Mouse (Mus musculus): ENCODE results near the gene Rasl10a. TPM values are rescaled to one million over a fixed set of nuclear protein-coding genes. Genes with fewer than 3 reads are reported as not detected.

The Rasl10a gene
- polyA plus RNA-seq, 1 experiment from 2014 or later = 0.68 TPM

GRCm38 (mm10) chr11:5098035-5098735 lies 40.3 kb downstream of the Rasl10a start:
- Histone ChIP-seq H3K4me1 (replicated peaks) (peaks cover 23% of the 10 kb centered on the region), H3K9ac (peak overlapping the region; percentile 99), H3K4me3 (replicated peaks) (peak overlapping the region; percentile 99), H3K9me3 (no peaks in the 10 kb centered on the region), H3K27ac (peak overlapping the region; percentile 96), H3K36me3 (no peaks in the 10 kb centered on the region), H3K4me2 (replicated peaks) (peak overlapping the region; percentile 74), H3K27me3 (replicated peaks) (no peaks in the 10 kb centered on the region)
- ATAC-seq = no peak
- under 1% methylated on average over 44 of the region's 44 CpGs for WGBS

GRCm38 (mm10) chr11:5098736-5099542 lies 41.0 kb downstream of the Rasl10a start, which contains the start of the genes Rhbdd3 and Ewsr1:
Gene Rhbdd3, plus strand, starts transcription at chr11:5098926.
Gene Ewsr1, minus strand, starts transcription at chr11:5099266.
- Histone ChIP-seq H3K9me3 (no peaks in the 10 kb centered on the region), H3K4me1 (replicated peaks) (peaks cover 23% of the 10 kb centered on the region), H3K27ac (peak within 1 kb of the TSS; percentile 96), H3K27me3 (replicated peaks) (no peaks in the 10 kb centered on the region), H3K36me3 (peaks cover under 1% of the 10 kb centered on the region; the same call in 1 of the 2 replicates), H3K4me2 (replicated peaks) (peak within 1 kb of the TSS; percentile 81), H3K4me3 (replicated peaks) (peak within 1 kb of the TSS; percentile 99), H3K9ac (peak within 1 kb of the TSS; percentile 99)
- under 1% methylated on average over 91 of the region's 92 CpGs for WGBS
- peak; percentile 91 for ATAC-seq

- peak overlapping the region; percentile 96 for H3K27ac ChIP-seq
- H3K27me3 ChIP-seq (replicated peaks) = no peaks in the 10 kb centered on the region
- peak; percentile 82 for ATAC-seq
- peaks cover 6% of the 10 kb centered on the region for H3K36me3 ChIP-seq
- H3K9ac ChIP-seq = peak overlapping the region; percentile 99
- WGBS = under 1% methylated on average over 31 of the region's 31 CpGs
- peaks cover 23% of the 10 kb centered on the region for H3K4me1 ChIP-seq (replicated peaks)
- peak overlapping the region; percentile 99 for H3K4me3 ChIP-seq (replicated peaks)
- peak overlapping the region; percentile 81 for H3K4me2 ChIP-seq (replicated peaks)
- no peaks in the 10 kb centered on the region for H3K9me3 ChIP-seq
Observed at GRCm38 (mm10) chr11:5099576-5100183, 41.8 kb downstream of the Rasl10a start.

GRCm38 (mm10) chr11:5100283-5100682 lies 42.4 kb downstream of the Rasl10a start:
- WGBS = 2% methylated on average over 7 of the region's 7 CpGs
- peak overlapping the region; percentile 99 for H3K4me3 ChIP-seq (replicated peaks)
- peak overlapping the region; percentile 99 for H3K9ac ChIP-seq
- H3K36me3 ChIP-seq = peaks cover 6% of the 10 kb centered on the region
- no peaks in the 10 kb centered on the region for H3K9me3 ChIP-seq
- no peak for ATAC-seq
- peak overlapping the region; percentile 96 for H3K27ac ChIP-seq
- peak overlapping the region; percentile 81 for H3K4me2 ChIP-seq (replicated peaks)
- no peaks in the 10 kb centered on the region for H3K27me3 ChIP-seq (replicated peaks)
- peaks cover 23% of the 10 kb centered on the region for H3K4me1 ChIP-seq (replicated peaks)

GRCm38 (mm10) chr11:5100801-5101200 lies 42.9 kb downstream of the Rasl10a start:
- H3K36me3 ChIP-seq = peaks cover 9% of the 10 kb centered on the region
- 38% methylated on average over 5 of the region's 5 CpGs for WGBS
- H3K27me3 ChIP-seq (replicated peaks) = no peaks in the 10 kb centered on the region
- H3K4me3 ChIP-seq (replicated peaks) = peak overlapping the region; percentile 99; the same call in 1 of the 2 replicates
- H3K9me3 ChIP-seq = no peaks in the 10 kb centered on the region
- peak overlapping the region; percentile 81 for H3K4me2 ChIP-seq (replicated peaks)
- H3K27ac ChIP-seq = no peak overlapping the region
- peak overlapping the region; percentile 99; the same call in 1 of the 2 replicates for H3K9ac ChIP-seq
- ATAC-seq = no peak
- peaks cover 22% of the 10 kb centered on the region for H3K4me1 ChIP-seq (replicated peaks)

GRCm38 (mm10) chr11:5101641-5102040 lies 43.7 kb downstream of the Rasl10a start:
- H3K36me3 ChIP-seq = peaks cover 9% of the 10 kb centered on the region
- peak overlapping the region; percentile 81; the same call in 1 of the 2 replicates for H3K4me2 ChIP-seq (replicated peaks)
- no peak for ATAC-seq
- peaks cover 15% of the 10 kb centered on the region for H3K4me1 ChIP-seq (replicated peaks)
- 0 out of 2 replicates have a peak overlapping the region, but pooled peaks have one; percentile 32 for H3K27ac ChIP-seq
- no peaks in the 10 kb centered on the region for H3K27me3 ChIP-seq (replicated peaks)
- no peaks in the 10 kb centered on the region for H3K9me3 ChIP-seq
- no peak overlapping the region for H3K4me3 ChIP-seq (replicated peaks)
- WGBS = 78% methylated on average over 6 of the region's 6 CpGs
- H3K9ac ChIP-seq = peak overlapping the region; percentile 99; the same call in 1 of the 2 replicates

- ATAC-seq = no peak
- Histone ChIP-seq H3K4me3 (replicated peaks) (no peak overlapping the region), H3K9me3 (no peaks in the 10 kb centered on the region), H3K4me2 (replicated peaks) (no peak overlapping the region), H3K27ac (no peak overlapping the region), H3K27me3 (replicated peaks) (no peaks in the 10 kb centered on the region), H3K4me1 (replicated peaks) (peaks cover 13% of the 10 kb centered on the region; the same call in 1 of the 2 replicates), H3K36me3 (peaks cover 9% of the 10 kb centered on the region), H3K9ac (no peak overlapping the region)
- WGBS = 89% methylated on average over 7 of the region's 7 CpGs
Observed at GRCm38 (mm10) chr11:5102384-5102783, 44.5 kb downstream of the Rasl10a start.

- Histone ChIP-seq H3K4me2 (replicated peaks) (no peak overlapping the region), H3K4me1 (replicated peaks) (peaks cover 13% of the 10 kb centered on the region; the same call in 1 of the 2 replicates), H3K9me3 (no peaks in the 10 kb centered on the region), H3K4me3 (replicated peaks) (no peak overlapping the region), H3K27ac (no peak overlapping the region), H3K9ac (no peak overlapping the region), H3K27me3 (replicated peaks) (no peaks in the 10 kb centered on the region), H3K36me3 (peaks cover 9% of the 10 kb centered on the region)
- WGBS = 92% methylated on average over 4 of the region's 4 CpGs
- ATAC-seq = no peak
Observed at GRCm38 (mm10) chr11:5103986-5104509, 46.1 kb downstream of the Rasl10a start.

- Histone ChIP-seq H3K27me3 (replicated peaks) (no peaks in the 10 kb centered on the region), H3K9ac (no peak overlapping the region), H3K27ac (no peak overlapping the region), H3K4me1 (replicated peaks) (no peaks in the 10 kb centered on the region), H3K36me3 (peaks cover 4% of the 10 kb centered on the region; the same call in 1 of the 2 replicates), H3K4me3 (replicated peaks) (no peak overlapping the region), H3K4me2 (replicated peaks) (no peak overlapping the region), H3K9me3 (no peaks in the 10 kb centered on the region)
- WGBS = 67% methylated on average over 8 of the region's 8 CpGs
- ATAC-seq = no peak
Observed at GRCm38 (mm10) chr11:5109441-5109840, 51.5 kb downstream of the Rasl10a start.
